Mouse (Mus musculus) 3134 (cell line): Measurements from ENCODE around the gene Fblim1.

Source experiments
- DNase-seq: peaks from one replicate; pipeline ENCODE4 v3.0.0-alpha.2; 2011; ENCODE audit warnings: low spot score; ENCODE audit not compliant: insufficient read length; ENCODE audit errors: extremely low read depth

Fblim1 gene

GRCm38 (mm10) chr4:141605861-141606260 lies at the start of gene Fblim1:
TSS of gene Fblim1 (minus strand) at chr4:141606096.
- DNase-seq = peak; percentile 83

GRCm38 (mm10) chr4:141654509-141654908 lies 48.6 kb upstream of the Fblim1 start:
- DNase-seq = no peak

GRCm38 (mm10) chr4:141653813-141654212 lies 47.9 kb upstream of the Fblim1 start:
- DNase-seq = no peak

- no peak for DNase-seq
Measured at GRCm38 (mm10) chr4:141653044-141653443, 47.1 kb upstream of the Fblim1 start.

GRCm38 (mm10) chr4:141651944-141652343 lies 46.0 kb upstream of the Fblim1 start:
- no peak for DNase-seq

GRCm38 (mm10) chr4:141651286-141651685 lies 45.4 kb upstream of the Fblim1 start:
- no peak for DNase-seq

- no peak for DNase-seq
Measured at GRCm38 (mm10) chr4:141649244-141649643, 43.3 kb upstream of the Fblim1 start.

GRCm38 (mm10) chr4:141648262-141648661 lies 42.4 kb upstream of the Fblim1 start:
- no peak for DNase-seq

GRCm38 (mm10) chr4:141647187-141647586 lies 41.3 kb upstream of the Fblim1 start:
- no peak for DNase-seq

GRCm38 (mm10) chr4:141645988-141646387 lies 40.1 kb upstream of the Fblim1 start:
- no peak for DNase-seq

- no peak for DNase-seq
Measured at GRCm38 (mm10) chr4:141643118-141643855, 37.4 kb upstream of the Fblim1 start.

GRCm38 (mm10) chr4:141641961-141642811 lies 36.3 kb upstream of the Fblim1 start:
- DNase-seq = no peak

GRCm38 (mm10) chr4:141641353-141641771 lies 35.5 kb upstream of the Fblim1 start:
- no peak for DNase-seq

GRCm38 (mm10) chr4:141639474-141639873 lies 33.6 kb upstream of the Fblim1 start:
- DNase-seq = no peak

- no peak for DNase-seq
Measured at GRCm38 (mm10) chr4:141636693-141637092, 30.8 kb upstream of the Fblim1 start.

- no peak for DNase-seq
Measured at GRCm38 (mm10) chr4:141635991-141636390, 30.1 kb upstream of the Fblim1 start.

- no peak for DNase-seq
Measured at GRCm38 (mm10) chr4:141632111-141632873, 26.4 kb upstream of the Fblim1 start.

- DNase-seq = no peak
Measured at GRCm38 (mm10) chr4:141631250-141631649, 25.4 kb upstream of the Fblim1 start.

- DNase-seq = no peak
Measured at GRCm38 (mm10) chr4:141630021-141630420, 24.1 kb upstream of the Fblim1 start.

- no peak for DNase-seq
Measured at GRCm38 (mm10) chr4:141628661-141629060, 22.8 kb upstream of the Fblim1 start.

- DNase-seq = no peak
Measured at GRCm38 (mm10) chr4:141627502-141627901, 21.6 kb upstream of the Fblim1 start.
